Mouse (Mus musculus) heart, postnatal 4 days (tissue): Measurements from ENCODE around the gene Krt80. TPM values are rescaled to one million over a fixed set of nuclear protein-coding genes. Genes with fewer than 3 reads are reported as not detected.
"Not testable (repeated sequence)": the region's sequence is repeated elsewhere in the genome, so short reads cannot be mapped to it uniquely, and the experiment has no call there.

Source experiments
- DNase-seq: peaks from one replicate; pipeline ENCODE4 v3.0.0; 2021
- total RNA-seq, 2 experiments: library from RNA; stranded (reverse); gene quantifications; 2 replicates each; pipeline ENCODE4 v1.2.3; 2021

Gene Krt80
- total RNA-seq, 2 experiments from 2014 or later: 10.1 to 11.2 TPM

GRCm38 (mm10) chr15:101339537-101339936 is 30.4 kb downstream of the Krt80 start:
- peak; percentile 92 for DNase-seq

GRCm38 (mm10) chr15:101338359-101338758 is 31.6 kb downstream of the Krt80 start:
- DNase-seq: no peak

- DNase-seq: no peak
These were observed 33.3 kb downstream of the Krt80 start for GRCm38 (mm10) chr15:101336474-101337174.

GRCm38 (mm10) chr15:101333648-101334047 is 36.3 kb downstream of the Krt80 start:
- no peak for DNase-seq

- DNase-seq: no peak
These were observed 36.8 kb downstream of the Krt80 start for GRCm38 (mm10) chr15:101333165-101333564.

- DNase-seq: no peak
These were observed 37.6 kb downstream of the Krt80 start for GRCm38 (mm10) chr15:101332370-101332769.

GRCm38 (mm10) chr15:101331090-101331489 is 38.9 kb downstream of the Krt80 start:
- no peak for DNase-seq

- no peak for DNase-seq
These were observed 40.4 kb downstream of the Krt80 start for GRCm38 (mm10) chr15:101329564-101329892.

- DNase-seq: no peak
These were observed 40.9 kb downstream of the Krt80 start for GRCm38 (mm10) chr15:101328876-101329563.

GRCm38 (mm10) chr15:101327282-101327681 is 42.7 kb downstream of the Krt80 start:
- DNase-seq: peak; percentile 95

- peak; percentile 27 for DNase-seq
These were observed 43.9 kb downstream of the Krt80 start for GRCm38 (mm10) chr15:101325991-101326534.

GRCm38 (mm10) chr15:101324409-101324808 is 45.6 kb downstream of the Krt80 start:
- not testable (repeated sequence) for DNase-seq

GRCm38 (mm10) chr15:101323511-101323910 is 46.5 kb downstream of the Krt80 start:
- no peak for DNase-seq

- DNase-seq: no peak
These were observed 47.3 kb downstream of the Krt80 start for GRCm38 (mm10) chr15:101322640-101323039.

GRCm38 (mm10) chr15:101322106-101322505 is 47.9 kb downstream of the Krt80 start:
- DNase-seq: no peak

- DNase-seq: no peak
These were observed 48.8 kb downstream of the Krt80 start for GRCm38 (mm10) chr15:101321126-101321525.

GRCm38 (mm10) chr15:101320618-101321041 is 49.3 kb downstream of the Krt80 start:
- DNase-seq: peak; percentile 28

- no peak for DNase-seq
These were observed 49.8 kb downstream of the Krt80 start for GRCm38 (mm10) chr15:101320010-101320617.

- DNase-seq: no peak
These were observed 50.8 kb downstream of the Krt80 start for GRCm38 (mm10) chr15:101318889-101319765.

GRCm38 (mm10) chr15:101317814-101318500 is 52.0 kb downstream of the Krt80 start:
- DNase-seq: no peak

- no peak for DNase-seq
These were observed 52.8 kb downstream of the Krt80 start for GRCm38 (mm10) chr15:101316913-101317813.
